In the genomic region with DNA sequence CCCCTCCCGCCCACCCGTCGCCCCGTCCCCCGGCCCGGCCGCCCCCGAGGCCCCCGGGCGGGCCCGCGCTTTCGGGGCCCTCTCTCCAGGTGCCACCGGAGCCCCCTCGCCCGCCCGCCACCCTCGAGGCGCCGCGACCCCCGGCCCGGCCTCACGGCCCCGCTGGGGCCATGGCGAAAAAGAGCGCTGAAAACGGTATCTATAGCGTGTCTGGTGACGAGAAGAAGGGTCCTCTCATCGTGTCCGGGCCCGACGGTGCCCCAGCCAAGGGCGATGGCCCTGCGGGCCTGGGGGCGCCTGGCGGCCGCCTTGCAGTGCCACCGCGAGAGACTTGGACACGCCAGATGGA, we compare ENCODE assay signal across 1 mouse cellular context.
TF ChIP-seq lines count a peak whose summit lies in the region.

No protein-coding gene starts in this region.

TF ChIP-seq in ES-E14, 5 proteins besides CTCF, POLR2A, EP300 and RAD21 (continued from another document):
- no peak for TF ChIP-seq CHD2 (IDR thresholded peaks at IDR 0.05; ENCODE audit: low read depth, low read length)
- no peak for TF ChIP-seq ZC3H11A (IDR thresholded peaks at IDR 0.05; ENCODE audit: borderline replicate concordance, low read depth, low read length)
- no peak for TF ChIP-seq MAFK (IDR thresholded peaks at IDR 0.05; ENCODE audit: insufficient read depth, low read depth, low read length)
